Mouse (Mus musculus) intestine, embryonic 16.5 days (tissue): ENCODE results near the gene Fancf. TPM values are rescaled to one million over a fixed set of nuclear protein-coding genes. Genes with fewer than 3 reads are reported as not detected.

ENCODE experiments used
- ATAC-seq: fragments of 200-750 bp; cut with Nextera tagmentation; 2 replicates; pipeline ENCODE4 v1.8.0; 2017; ENCODE audit warnings: moderate TSS enrichment, moderate library complexity
- H3K27ac ChIP-seq: fragments of 300-500 bp; sonication (generic); 2 replicates; pipeline ENCODE4 v1.5.1; 2014; ENCODE audit warnings: mild to moderate bottlenecking, low read length
- H3K27me3 ChIP-seq: fragments of 300-500 bp; sonication (generic); replicated peaks from 2 replicates; pipeline ENCODE4 v1.6.1; 2014; ENCODE audit warnings: low read length, control low read depth, mixed read lengths; ENCODE audit not compliant: control insufficient read depth, insufficient read depth
- H3K36me3 ChIP-seq: fragments of 300-500 bp; sonication (generic); 2 replicates; pipeline ENCODE4 v1.6.1; 2014; ENCODE audit warnings: low read length, control low read depth; ENCODE audit not compliant: control insufficient read depth, insufficient read depth
- H3K4me1 ChIP-seq: fragments of 300-500 bp; sonication (generic); 2 replicates; pipeline ENCODE4 v1.6.1; 2014; ENCODE audit warnings: low read length, control low read depth, mixed read lengths; ENCODE audit not compliant: control insufficient read depth, insufficient read depth
- H3K4me2 ChIP-seq: fragments of 300-500 bp; sonication (generic); 2 replicates; pipeline ENCODE4 v1.6.1; 2014; ENCODE audit warnings: low read depth, low read length, control low read depth
- H3K4me3 ChIP-seq: fragments of 300-500 bp; sonication (generic); 2 replicates; pipeline ENCODE4 v1.5.1; 2014; ENCODE audit warnings: mild to moderate bottlenecking, low read length
- H3K9ac ChIP-seq: fragments of 300-500 bp; sonication (generic); 2 replicates; pipeline ENCODE4 v1.6.1; 2014; ENCODE audit warnings: low read depth, low read length
- H3K9me3 ChIP-seq: fragments of 300-500 bp; sonication (generic); 2 replicates; pipeline ENCODE4 v1.6.1; 2016; ENCODE audit warnings: low read length, control low read depth; ENCODE audit not compliant: control insufficient read depth
- WGBS: fragments of 180-500 bp; shearing (Covaris S2); extraction: QIAGEN DNeasy Blood & Tissue Kit; methylation state at CpG from one replicate; pipeline ENCODE4 v1.1.7; 2014; 5-methylcytosine and 5-hydroxymethylcytosine counted together
- polyA plus RNA-seq: library from polyadenylated mRNA; unstranded; fragments of >200 nt; fragmentation: Nextera tagmentation; extraction: Ambion mirVana; gene quantifications from 2 replicates; pipeline ENCODE4 v1.2.1, GENCODE M21; 2015

Fancf gene
- polyA plus RNA-seq, 1 experiment from 2014 or later = 1.4 TPM

DNA sequence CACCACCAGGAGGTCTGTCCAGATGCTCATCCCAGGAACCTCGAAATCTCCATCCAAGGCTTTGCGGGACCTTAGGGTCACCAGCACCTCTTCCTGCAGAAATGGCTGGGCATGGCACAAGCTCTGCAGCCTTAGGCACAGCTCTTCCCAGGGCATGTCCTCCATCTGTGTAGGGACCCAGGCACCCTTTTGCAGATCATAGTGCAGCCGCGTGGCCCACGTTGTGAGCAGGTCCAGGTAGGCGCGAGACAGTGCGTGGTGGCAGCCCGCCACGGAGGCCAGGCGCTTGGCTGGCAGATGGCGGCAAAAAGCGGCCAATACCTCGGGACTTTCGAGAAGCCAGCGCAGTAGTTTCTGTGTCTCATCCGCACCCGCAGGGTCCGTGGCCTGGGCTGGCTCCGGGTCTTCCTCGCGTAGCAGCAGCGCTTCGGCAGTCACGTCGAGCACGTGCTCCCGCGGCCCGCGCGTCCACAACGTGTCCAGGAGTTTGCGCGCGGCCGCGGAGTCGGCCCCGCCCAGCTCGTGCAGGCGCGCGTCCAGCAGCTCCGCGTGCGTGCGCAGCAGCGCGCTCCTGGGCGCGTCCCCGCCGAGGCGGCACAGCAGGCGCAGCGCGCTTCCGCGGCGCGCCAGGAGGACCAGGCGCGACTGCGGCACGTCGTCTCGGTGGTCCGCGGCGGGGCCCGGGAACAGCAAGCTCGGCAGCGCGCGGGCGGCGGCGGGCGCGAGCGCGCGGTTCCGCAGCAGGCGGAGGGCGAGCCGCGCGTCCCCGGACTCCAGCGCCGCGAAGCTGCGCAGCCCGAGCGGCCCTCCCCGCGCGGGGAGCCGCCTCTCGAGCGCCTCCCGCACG, 594 bp downstream of the Fancf start, which contains the start of gene Gas2:
Gene Gas2, plus strand, starts transcription at position 766 of the 847 bp plus-strand sequence.
- Histone ChIP-seq H3K36me3 (no peaks in the 10 kb centered on the region), H3K9me3 (no peaks in the 10 kb centered on the region), H3K27ac (peak within 1 kb of the TSS; percentile 97), H3K4me2 (peak within 1 kb of the TSS; percentile 81), H3K4me1 (peaks cover 8% of the 10 kb centered on the region), H3K9ac (peak within 1 kb of the TSS; percentile 89), H3K4me3 (peak within 1 kb of the TSS; percentile 79), H3K27me3 (no peaks in the 10 kb centered on the region)
- 7% methylated on average over 92 of the region's 105 CpGs for WGBS
- peak; percentile 88 for ATAC-seq

DNA sequence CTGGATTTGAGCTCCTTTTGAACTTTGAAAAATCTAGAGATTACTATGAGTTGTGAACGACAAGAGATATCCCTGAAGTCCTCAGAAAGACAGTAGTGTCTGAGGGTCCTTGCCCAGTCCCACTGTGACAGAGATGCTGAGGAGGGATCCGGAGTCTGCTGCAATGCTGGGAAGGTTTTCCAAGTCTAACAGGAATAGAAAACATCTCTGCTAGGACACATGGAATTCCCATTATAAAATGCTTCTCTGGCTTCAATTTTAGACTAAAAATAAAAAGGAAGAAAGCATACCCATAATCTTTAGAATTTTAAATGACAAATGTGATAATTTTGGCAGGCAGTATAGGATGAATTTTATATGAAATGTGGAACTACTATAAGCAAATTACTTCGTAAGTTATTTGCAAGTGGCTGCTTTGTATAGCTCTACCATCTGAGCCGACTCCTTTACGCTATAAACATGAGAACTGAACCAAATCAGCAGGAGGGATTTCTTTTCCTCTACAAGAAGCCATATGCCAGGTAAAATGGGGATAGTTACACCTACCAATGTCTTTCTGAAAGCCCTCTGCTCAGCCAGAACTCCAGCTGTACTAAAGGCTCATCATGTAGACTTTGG, 10.1 kb downstream of the Fancf start:
- no peak for ATAC-seq
- no peaks in the 10 kb centered on the region for H3K27me3 ChIP-seq
- no peaks in the 10 kb centered on the region for H3K36me3 ChIP-seq

DNA sequence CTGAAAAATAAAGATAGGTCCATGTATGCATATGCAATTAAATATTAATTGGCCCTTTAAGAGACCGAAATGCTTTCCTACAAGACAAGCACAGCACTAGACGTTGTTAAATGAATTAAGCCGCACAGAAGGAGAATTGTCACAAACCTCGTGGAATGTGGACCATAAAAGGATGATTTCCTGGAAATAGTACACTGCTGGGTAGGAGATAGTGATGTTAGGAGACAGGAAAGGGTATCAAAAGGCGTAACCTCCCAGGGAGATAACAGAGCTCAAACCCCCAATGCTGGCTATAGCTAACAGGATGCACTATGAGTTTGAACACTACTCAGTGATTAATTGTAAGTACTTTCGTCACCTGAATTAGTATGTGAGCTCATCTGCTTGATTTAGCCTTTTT, 11.2 kb downstream of the Fancf start:
- H3K4me2 ChIP-seq = no peak overlapping the region
- H3K36me3 ChIP-seq = no peaks in the 10 kb centered on the region
- H3K9me3 ChIP-seq = no peaks in the 10 kb centered on the region
- H3K27ac ChIP-seq = no peak overlapping the region
- H3K4me1 ChIP-seq = no peaks in the 10 kb centered on the region
- no peak overlapping the region for H3K4me3 ChIP-seq
- no peak for ATAC-seq
- H3K27me3 ChIP-seq = no peaks in the 10 kb centered on the region
- 83% methylated on average over 6 of the region's 6 CpGs for WGBS
- H3K9ac ChIP-seq = no peak overlapping the region

More for the DNA sequence above, 10.1 kb downstream of the Fancf start:
- no peak overlapping the region for H3K4me2 ChIP-seq
- no peaks in the 10 kb centered on the region for H3K4me1 ChIP-seq
- H3K9me3 ChIP-seq = no peaks in the 10 kb centered on the region
- 88% methylated on average over 5 of the region's 5 CpGs for WGBS
- no peak overlapping the region for H3K4me3 ChIP-seq
- no peak overlapping the region for H3K27ac ChIP-seq
- no peak overlapping the region for H3K9ac ChIP-seq

DNA sequence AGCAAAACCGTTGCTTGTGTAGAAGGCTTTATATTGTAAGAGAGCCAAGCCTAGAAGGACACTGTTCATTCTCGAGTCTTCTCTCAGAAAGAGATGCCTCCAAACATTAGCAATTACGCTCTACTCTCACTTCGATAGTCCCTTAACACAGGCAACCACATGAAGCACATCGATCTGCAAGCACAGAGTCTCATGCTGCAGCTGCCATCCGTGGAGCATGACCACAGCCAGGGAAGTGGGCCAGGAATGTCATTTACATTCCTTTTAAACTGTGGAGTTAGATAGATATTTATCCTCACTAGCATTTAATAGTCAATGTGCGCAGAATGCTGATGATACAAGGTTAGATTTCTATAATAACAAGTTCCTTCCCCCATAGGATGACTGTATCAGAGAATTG, 21.6 kb downstream of the Fancf start:
- no peak overlapping the region for H3K9ac ChIP-seq
- H3K27ac ChIP-seq = no peak overlapping the region
- no peaks in the 10 kb centered on the region for H3K36me3 ChIP-seq
- no peak overlapping the region for H3K4me3 ChIP-seq
- H3K4me2 ChIP-seq = no peak overlapping the region
- H3K27me3 ChIP-seq = no peaks in the 10 kb centered on the region
- no peaks in the 10 kb centered on the region for H3K4me1 ChIP-seq
- WGBS = 68% methylated on average over 7 of the region's 7 CpGs
- no peaks in the 10 kb centered on the region for H3K9me3 ChIP-seq
- ATAC-seq = no peak

DNA sequence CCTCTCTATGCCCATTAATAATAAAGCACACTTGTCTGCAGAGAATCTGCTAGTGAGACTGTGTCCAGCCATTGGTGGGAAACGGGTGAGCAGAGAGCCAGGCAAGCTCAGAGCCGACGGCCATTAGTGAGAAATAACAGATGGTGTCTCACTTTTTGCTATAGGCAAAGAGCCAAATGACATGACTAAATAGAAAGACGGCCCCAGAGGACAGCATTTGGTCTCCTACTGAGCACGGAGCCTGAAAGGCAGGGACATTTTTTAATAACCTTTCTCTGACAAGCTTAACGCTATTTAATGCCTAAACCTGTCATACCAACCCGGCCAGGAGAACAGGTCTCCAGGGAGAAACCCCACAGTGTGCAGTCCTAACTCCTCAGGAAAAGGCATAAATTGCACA, 30.1 kb downstream of the Fancf start:
- Histone ChIP-seq H3K27ac (no peak overlapping the region), H3K4me1 (no peaks in the 10 kb centered on the region), H3K4me3 (no peak overlapping the region), H3K9me3 (no peaks in the 10 kb centered on the region), H3K9ac (no peak overlapping the region), H3K36me3 (no peaks in the 10 kb centered on the region), H3K4me2 (no peak overlapping the region), H3K27me3 (no peaks in the 10 kb centered on the region)
- 38% methylated on average over 7 of the region's 7 CpGs for WGBS
- ATAC-seq = no peak

DNA sequence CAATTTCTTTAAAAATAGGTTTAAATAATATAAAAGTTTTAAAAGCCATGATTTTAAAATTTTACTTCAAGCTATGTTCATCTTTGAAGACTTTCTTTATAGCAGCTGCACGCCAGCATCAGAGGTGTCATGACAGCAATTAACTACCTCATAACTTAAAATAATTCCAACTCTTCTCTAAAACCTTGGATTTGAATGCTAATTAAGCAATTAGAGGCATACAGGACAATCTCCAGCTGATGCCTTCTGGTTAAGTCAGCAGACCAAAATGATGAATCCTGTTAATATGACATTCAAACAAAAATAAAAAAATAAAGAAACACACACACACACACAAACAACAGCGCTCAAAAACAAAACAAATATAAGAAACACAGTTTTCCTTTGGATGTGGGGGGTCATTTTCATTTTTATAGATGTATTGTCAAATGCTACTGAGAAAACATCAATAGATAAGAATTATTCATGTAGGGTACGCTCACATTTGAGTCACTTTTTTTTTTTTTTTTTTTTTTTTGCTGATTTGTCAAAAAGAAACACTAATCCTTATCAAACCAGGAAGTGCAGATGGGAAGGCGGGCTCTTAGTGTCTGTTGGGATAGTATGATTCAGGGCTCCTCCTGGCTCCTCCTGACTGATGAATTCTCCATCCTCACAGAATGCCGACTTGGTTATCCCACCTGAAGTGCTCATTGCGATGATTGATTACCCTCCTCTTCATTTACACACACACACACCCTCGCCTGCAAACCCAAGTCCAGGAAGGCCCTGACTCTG, 38.3 kb downstream of the Fancf start:
- Histone ChIP-seq H3K27ac (no peak overlapping the region), H3K36me3 (no peaks in the 10 kb centered on the region), H3K4me3 (no peak overlapping the region), H3K9me3 (no peaks in the 10 kb centered on the region), H3K4me1 (no peaks in the 10 kb centered on the region), H3K4me2 (no peak overlapping the region), H3K27me3 (no peaks in the 10 kb centered on the region), H3K9ac (no peak overlapping the region)
- WGBS = 65% methylated on average over 7 of the region's 7 CpGs
- no peak for ATAC-seq

DNA sequence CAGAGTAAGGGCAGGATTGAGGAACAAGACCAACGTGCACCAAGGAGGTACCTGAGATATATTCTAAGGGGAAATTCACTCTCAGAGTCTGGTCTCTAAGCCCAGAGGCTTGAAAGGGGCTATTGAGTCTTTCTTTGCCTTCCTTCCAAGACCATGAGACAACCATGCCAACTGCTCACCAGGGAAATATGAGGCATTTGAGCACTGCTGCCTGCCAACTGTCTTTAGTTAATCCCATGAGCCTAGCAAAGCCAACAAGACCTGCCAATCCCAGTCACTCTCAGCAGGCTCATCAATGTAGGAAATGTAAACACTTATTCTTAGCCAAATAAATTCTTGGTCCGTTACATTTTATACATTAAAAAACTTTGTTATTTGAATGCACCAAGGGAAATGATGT, 40.6 kb downstream of the Fancf start:
- no peak overlapping the region for H3K27ac ChIP-seq
- H3K4me1 ChIP-seq = no peaks in the 10 kb centered on the region
- no peak overlapping the region for H3K4me2 ChIP-seq
- H3K9ac ChIP-seq = no peak overlapping the region
- WGBS = 68% methylated on average over 2 of the region's 2 CpGs
- no peaks in the 10 kb centered on the region for H3K9me3 ChIP-seq
- ATAC-seq = no peak
- no peak overlapping the region for H3K4me3 ChIP-seq
- no peaks in the 10 kb centered on the region for H3K36me3 ChIP-seq
- H3K27me3 ChIP-seq = no peaks in the 10 kb centered on the region

DNA sequence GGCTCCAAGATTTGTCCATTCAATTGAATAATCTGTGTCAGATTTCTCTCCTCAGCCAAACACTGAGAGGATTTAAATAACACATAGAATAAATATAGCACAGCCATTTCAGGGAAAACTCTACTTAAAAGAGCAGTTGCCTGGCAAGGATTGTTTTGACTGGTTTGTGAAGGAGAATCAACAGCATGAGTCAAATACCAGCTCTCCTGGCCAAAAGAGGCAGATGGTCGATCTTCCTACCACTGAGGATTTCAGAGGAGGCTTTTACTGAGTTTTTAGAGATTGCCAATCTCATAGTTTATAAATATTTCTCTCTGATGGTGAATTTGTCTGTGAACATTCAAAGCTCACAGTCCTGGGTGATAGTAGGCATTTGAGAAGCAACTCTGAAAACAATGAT, 42.2 kb downstream of the Fancf start:
- no peaks in the 10 kb centered on the region for H3K36me3 ChIP-seq
- H3K9me3 ChIP-seq = no peaks in the 10 kb centered on the region
- H3K4me3 ChIP-seq = no peak overlapping the region
- H3K9ac ChIP-seq = no peak overlapping the region
- H3K27me3 ChIP-seq = no peaks in the 10 kb centered on the region
- ATAC-seq = no peak
- H3K27ac ChIP-seq = no peak overlapping the region
- 65% methylated on average over 1 of the region's 1 CpGs for WGBS
- no peaks in the 10 kb centered on the region for H3K4me1 ChIP-seq
- H3K4me2 ChIP-seq = no peak overlapping the region

DNA sequence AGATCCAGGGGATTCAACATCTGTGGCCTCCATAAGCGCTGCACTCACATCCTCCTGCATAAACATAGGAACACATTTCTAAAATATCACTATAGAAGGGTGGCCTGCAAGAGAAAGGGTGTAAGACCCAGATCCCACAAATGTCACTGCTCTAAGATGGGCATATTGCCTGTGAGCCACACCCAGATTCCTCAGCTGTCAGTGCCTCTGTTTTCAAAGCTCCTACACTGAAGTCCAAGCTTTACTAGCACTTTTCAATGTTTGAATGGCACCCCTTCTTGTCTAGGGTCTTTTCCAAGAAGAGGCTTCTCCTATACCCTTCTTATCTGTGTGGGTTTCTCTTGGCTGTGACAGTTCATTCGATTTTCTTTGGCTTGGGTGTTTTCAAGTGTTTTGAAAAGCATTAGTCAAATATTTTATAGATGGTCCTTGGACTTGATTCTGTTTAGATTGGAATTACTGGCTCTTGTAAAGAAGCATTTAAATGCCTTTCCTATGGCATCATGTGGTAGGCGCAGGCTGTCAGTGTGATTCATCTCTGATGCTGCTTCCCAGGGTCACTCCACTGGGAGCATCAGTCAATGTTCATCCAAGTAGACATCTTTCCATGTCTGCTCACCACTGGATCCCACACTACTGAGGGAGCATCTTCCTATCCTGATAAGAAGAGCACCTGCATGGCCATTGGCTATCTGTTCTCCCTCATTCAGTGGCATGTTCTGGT, 43.7 kb downstream of the Fancf start:
- Histone ChIP-seq H3K4me2 (no peak overlapping the region), H3K9ac (no peak overlapping the region), H3K4me3 (no peak overlapping the region), H3K27me3 (no peaks in the 10 kb centered on the region), H3K9me3 (no peaks in the 10 kb centered on the region), H3K27ac (no peak overlapping the region), H3K36me3 (no peaks in the 10 kb centered on the region), H3K4me1 (no peaks in the 10 kb centered on the region)
- 63% methylated on average over 3 of the region's 3 CpGs for WGBS
- ATAC-seq = no peak
